Mouse (Mus musculus) heart, postnatal 14 days (tissue): ENCODE data around the gene Disp1. TPM values are rescaled to one million over a fixed set of nuclear protein-coding genes. Genes with fewer than 3 reads are reported as not detected.

Experiments used
- DNase-seq, 2 experiments: peaks; one replicate each; pipeline ENCODE4 v3.0.0; 2021 to 2022
- intact Hi-C: fragments of 180-260 bp; cut with DNase I; formaldehyde crosslinking; loops from one replicate; pipeline ENCODE4 v1.15.1; 2025
- total RNA-seq, 2 experiments: library from RNA; stranded (reverse); gene quantifications; 2 replicates each; pipeline ENCODE4 v1.2.3; 2021

Disp1 gene
- total RNA-seq, 2 experiments from 2014 or later: 7.5 to 8.5 TPM

- intact Hi-C loops: no loop called here
- DNase-seq: no peak
Measured at GRCm38 (mm10) chr1:183164648-183165071, 56.7 kb downstream of the Disp1 start.

- DNase-seq: no peak
- intact Hi-C loops: no loop called here
Measured at GRCm38 (mm10) chr1:183164190-183164580, 57.1 kb downstream of the Disp1 start.

- intact Hi-C loops: no loop called here
- no peak for DNase-seq
Measured at GRCm38 (mm10) chr1:183163512-183164189, 57.7 kb downstream of the Disp1 start.

- intact Hi-C loops: no loop called here
- DNase-seq: no peak
Measured at GRCm38 (mm10) chr1:183161057-183161456, 60.3 kb downstream of the Disp1 start.

DNA sequence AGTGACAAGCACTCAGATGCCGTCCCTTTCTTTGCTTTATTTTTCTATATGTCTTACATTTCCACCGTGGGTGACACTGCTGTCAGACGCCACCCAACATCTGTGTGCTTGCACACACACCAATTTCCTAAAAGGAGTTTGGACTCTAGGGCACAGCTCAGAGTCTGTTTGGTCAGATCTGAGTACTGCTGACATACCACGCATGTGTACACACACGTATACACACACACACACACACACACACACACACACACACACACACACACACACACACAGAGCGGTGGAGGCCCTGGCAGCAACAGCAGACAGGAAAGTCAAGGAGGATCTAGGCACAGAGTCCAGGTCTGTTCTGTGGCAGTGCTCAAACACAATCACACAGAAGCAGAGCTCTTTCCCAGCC, 61.1 kb downstream of the Disp1 start:
- no peak for DNase-seq
- intact Hi-C loops: no loop called here

DNA sequence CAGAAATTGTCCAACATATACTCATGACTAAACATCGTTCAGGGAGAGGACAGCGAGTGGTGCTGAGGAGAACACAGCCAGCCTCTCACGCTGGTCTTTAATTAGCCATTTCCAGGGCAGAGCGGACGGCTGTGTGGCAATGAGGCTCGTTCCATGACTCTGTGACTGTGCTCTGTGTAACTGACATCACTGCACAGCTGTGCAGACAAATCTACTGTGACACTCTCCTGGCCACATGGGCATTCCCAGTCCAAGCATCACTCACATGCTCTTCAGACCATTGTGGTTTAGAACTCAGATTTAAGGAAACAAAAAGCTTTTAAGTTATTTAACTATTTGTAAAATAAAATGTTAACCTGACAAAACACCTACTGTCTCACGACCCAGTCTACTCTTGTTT, 62.1 kb downstream of the Disp1 start:
- no peak for DNase-seq
- intact Hi-C loops: no loop called here

GRCm38 (mm10) chr1:183155600-183155999, 65.7 kb downstream of the Disp1 start:
- intact Hi-C loops: no loop called here
- peak; percentile 49 to 50 for DNase-seq

GRCm38 (mm10) chr1:183154296-183155204, 66.8 kb downstream of the Disp1 start:
- intact Hi-C loops: no loop called here
- DNase-seq: no peak

DNA sequence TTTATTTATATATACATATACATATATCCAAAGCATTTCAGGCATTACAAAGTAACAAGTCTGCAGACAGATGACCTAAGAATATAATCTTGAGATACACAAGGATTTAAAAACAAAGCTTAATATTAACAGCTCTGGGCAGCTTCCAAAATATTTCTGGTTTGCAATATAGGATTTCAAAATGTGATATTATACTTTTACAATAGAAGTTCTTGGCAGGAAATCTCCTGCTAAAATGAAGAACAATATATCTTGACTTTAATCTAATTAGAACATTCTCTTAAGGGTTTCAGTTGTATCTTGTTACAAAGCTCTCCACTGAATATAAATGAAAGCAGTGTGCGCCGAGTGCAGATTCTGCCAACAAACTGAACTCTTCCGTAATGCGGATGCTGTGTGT, 68.0 kb downstream of the Disp1 start:
- no peak for DNase-seq
- intact Hi-C loops: no loop called here

- no peak for DNase-seq
- intact Hi-C loops: no loop called here
Measured at GRCm38 (mm10) chr1:183151510-183152319, 69.6 kb downstream of the Disp1 start.

DNA sequence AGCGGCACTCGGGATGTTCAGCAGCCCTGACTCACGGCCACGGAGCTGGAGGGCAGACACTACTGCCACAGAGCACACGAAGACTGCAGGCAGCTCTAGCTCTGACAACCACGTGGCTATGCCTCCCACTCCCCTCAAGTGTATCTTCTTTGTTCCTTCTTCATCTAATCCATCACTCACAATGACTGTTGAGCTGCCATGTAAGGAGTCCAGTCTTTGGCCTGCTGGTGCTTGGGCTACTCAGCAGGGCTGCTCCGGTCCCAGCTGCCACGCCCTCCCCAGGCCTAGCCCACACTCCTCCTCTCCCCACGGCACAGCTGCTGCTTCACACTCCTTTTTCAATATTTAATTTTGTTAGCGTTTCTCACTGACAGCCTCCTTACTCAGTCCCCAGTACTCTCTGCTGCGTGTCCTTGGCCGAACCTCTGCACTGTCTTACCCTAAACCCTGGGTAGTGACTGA, 70.9 kb downstream of the Disp1 start:
- intact Hi-C loops: no loop called here
- peak in 1 of 2 experiments; percentile 25 for DNase-seq

- intact Hi-C loops: no loop called here
- no peak for DNase-seq
Measured at GRCm38 (mm10) chr1:183149571-183150105, 71.7 kb downstream of the Disp1 start.

DNA sequence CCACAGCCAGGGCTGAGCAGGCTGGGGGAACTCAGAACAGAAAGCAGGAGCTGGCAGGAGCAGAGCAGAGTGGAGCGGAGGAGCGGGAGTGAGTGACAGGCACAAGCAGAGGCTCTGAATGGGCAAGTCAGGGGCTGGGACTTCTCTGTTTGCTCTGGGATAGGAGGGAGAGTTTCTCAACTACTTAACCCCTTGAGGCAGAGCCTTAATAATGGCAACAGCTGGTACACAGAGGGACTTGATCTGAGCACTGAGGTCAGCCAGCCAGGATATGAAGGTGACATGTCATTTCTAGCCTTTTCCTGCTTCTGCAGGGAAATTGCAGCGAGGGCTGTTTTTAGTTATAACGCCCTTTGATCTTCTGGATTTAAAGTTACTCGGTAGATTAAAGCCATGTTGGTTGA, 73.9 kb downstream of the Disp1 start:
- intact Hi-C loops: loop anchor here (2.0 kb wide), 1 partner anchor 19 kb away; no protein-coding TSS in a partner anchor
- DNase-seq: peak; percentile 68 to 72

GRCm38 (mm10) chr1:183146795-183147194, 74.5 kb downstream of the Disp1 start:
- DNase-seq: no peak
- intact Hi-C loops: loop anchor here (2.0 kb wide), 1 partner anchor 18 kb away; no protein-coding TSS in a partner anchor

DNA sequence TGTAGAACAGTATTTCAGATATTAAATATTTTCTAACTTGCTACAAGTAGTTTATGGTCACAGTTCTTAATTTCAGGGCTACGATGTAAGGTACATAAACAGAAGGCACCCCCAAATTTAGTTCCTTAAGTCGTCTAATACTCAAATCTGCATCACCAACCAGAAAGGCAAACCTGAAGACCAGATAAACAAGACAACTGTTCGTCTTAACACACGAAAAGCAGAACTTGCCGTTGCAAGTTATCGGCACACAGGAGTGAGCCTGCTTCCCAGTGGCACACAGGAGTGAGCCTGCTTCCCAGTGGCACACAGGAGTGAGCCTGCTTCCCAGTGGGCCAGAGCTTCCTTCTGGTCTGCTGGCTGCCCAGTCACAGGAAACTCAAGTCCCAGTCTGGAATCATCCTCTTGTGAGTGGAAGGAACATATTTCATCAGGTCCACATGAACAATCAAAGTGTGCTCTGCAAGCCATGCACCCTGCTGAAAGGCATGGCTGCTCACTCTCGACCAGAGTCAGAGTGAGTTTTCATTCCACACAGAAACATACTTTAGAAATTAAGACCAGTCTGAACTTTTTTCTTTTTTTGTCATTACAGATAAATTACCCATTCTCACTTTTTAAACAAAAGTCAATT, 75.1 kb downstream of the Disp1 start:
- DNase-seq: no peak
- intact Hi-C loops: loop anchor here (2.0 kb wide), 1 partner anchor 17 kb away; no protein-coding TSS in a partner anchor

GRCm38 (mm10) chr1:183144602-183145205, 76.6 kb downstream of the Disp1 start:
- no peak for DNase-seq
- intact Hi-C loops: no loop called here

DNA sequence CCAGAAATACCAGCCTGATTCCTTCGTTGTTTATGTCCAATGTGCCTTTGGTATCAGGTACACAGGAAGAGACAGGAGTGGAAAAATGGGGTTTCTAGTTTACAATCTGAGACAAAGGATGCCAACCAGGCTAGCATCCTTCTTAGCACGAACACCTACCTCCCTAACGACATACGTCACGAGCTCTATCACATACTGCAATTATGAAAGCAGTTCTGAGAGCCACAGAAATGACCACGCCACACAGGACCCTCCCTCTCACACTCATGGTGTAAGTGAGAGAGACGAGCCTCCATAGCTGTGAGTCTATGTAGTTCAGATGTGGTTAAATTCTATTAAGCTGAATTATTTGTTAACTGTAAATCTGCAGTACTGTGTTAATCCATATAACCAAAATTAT, 78.1 kb downstream of the Disp1 start:
- DNase-seq: no peak
- intact Hi-C loops: no loop called here

DNA sequence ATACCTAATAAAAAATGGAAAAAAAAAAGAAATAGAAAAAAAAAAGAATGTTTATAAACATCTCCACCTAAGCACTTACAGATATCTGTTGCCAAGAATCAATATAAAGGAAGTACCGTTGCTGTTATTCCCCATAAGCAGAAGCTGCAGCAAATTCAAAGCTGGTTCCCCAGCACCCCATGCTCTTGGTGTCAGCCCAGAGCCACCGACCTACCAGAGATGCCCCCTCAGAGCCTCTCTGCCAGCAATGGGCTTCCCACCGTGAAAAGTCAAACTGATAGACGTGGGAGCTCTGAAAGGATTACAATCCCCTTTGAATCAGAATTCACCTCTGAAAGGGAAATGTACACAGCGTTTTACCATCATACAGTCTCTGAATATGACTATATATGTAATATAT, 78.8 kb downstream of the Disp1 start:
- intact Hi-C loops: no loop called here
- DNase-seq: no peak

DNA sequence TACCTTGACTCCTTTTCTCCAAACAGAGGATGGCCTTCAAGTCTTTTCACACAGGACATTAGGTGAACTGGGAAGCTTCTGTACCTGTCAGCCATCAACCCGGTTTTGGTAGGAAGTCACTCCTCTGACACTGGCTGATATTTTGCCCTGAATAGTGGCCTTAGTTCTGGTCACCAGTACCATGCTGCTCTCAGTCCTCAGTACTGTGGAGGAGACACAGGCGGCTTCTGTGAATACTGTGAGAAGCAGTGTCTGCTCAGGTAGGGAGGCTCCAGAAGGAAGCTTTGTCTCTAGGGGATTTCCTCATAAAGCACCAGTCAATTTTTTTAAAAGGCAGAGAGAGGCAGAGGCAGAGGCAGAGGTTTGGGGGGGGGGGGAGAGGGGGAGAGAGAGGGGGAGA, 80.0 kb downstream of the Disp1 start:
- no peak for DNase-seq
- intact Hi-C loops: no loop called here
